Mouse (Mus musculus): ENCODE data around the gene Slc25a54.

GRCm38 (mm10) chr3:109046428-109046827, 33.8 kb upstream of the Slc25a54 start:
- no peak for TF ChIP-seq FLI1 (IDR thresholded peaks at IDR 0.05; ENCODE audit: low read length)
- no peak for TF ChIP-seq GATA1 (IDR thresholded peaks at IDR 0.05; ENCODE audit: borderline replicate concordance, low read length)

Data from megakaryocyte, embryonic 14.5 days (primary cell).